Mouse (Mus musculus): ENCODE results near the gene Kif14.

The Kif14 gene

DNA sequence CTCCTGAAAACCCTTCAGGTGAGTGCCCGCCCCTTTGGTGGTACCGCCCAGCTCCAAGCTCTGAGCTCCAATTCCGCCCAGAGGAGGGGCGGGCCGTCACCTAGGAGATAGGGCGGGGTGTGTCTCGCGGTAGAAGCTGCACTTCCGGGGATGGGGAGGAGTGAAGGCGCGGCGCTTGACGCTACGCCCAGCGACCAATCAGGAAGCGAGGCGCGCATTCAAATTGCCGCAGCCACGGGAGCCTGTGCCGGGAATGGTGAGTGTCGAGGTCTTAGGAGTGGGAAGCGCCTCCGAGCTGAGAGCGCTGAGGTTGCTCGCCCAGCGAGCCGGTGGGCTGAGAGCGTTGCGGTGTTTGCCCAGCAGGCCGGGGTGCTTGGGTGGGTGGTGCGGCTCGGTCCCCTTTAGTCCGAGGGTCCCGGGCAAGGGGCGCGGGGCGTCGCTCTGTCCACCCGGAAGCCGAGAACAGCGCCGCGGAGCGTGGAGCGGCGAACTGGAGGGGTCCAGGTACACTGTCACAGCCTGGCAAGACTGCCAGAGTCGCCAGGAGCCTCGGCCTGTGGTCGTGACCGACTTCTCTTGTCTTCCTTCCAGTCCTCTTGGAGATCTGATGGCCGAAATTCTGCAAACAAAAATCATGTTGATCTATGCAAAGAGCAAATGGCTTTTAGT is at the start of gene Kif14:
TSS of gene Kif14 (plus strand) at position 201 of the 669 bp plus-strand sequence.
- DNase-seq: peak; percentile 96

- DNase-seq: no peak
Observed at GRCm38 (mm10) chr1:136418393-136418792, 47.8 kb upstream of the Kif14 start.

DNA sequence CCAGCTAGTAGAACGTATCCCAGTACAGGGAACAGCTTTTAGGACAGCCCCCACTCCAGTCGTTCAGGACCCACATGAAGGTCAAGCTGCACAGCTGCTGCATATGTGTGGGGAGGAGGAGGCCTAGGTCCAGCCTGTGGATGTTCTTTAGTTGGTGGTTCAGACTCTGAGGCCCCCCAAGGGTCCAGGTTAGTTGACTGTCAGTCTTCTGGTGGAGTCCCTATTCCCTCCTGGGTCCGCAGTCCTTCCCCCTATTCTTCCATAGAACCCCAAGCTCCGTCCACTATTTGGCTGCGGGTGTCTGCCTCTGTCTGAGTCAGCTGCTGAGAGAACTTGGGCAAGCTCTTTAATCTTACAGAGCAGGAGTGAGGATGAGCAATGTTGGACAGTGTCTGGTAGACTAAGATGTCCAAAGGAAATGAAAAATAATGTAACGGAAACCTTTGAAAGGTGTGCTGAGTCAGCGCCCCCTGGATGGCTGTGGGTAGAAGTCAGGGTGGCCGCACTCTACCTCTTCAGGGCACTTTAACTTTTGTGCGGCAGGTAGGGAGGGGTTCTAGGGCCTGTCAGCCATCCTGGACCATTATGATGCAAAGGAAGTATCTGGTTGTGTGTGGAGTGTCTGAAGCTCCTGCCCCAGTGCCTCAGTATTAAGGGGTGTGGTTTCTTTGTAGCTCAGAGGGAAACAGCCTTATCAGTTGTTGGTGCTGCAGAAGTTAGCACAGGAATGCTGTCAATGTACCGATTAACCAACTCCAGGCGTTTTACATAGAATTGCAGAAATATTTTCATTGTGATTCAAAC is 38.8 kb upstream of the Kif14 start:
- no peak for DNase-seq

GRCm38 (mm10) chr1:136428981-136429380 is 37.2 kb upstream of the Kif14 start:
- DNase-seq: no peak

DNA sequence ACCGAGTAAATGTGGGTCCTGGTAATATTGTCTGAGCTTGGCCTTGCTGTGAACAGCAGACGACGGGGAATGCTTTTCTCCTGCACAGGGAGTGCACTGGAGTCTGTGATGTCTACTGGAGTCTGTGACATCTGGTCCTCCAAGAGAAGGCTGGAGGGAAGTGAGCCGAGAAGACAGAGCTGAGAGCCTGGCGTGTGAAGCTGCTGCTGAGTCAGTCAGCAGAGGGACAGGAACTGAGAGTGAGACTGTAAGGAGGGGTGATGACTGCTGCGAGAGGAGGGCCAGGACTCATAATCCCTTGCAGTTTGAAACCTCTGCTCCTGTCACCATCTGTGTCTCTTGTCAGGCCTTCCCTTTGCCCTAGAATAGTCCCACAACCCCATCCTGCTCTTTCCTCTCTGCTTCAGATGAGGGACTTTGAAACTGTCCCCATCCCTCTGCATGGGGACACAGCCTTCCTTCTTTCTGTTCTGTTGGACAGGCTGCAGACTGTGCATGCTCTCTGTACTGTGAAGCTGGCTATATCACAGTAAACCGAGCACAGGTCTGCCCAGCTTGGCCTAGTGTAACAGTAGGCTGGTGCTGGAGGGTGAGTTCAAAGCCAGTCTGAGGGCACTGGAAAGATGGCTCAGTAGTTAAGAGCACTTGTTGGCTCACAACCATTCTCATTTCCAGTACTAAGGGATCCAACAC is 35.9 kb upstream of the Kif14 start:
- DNase-seq: no peak

DNA sequence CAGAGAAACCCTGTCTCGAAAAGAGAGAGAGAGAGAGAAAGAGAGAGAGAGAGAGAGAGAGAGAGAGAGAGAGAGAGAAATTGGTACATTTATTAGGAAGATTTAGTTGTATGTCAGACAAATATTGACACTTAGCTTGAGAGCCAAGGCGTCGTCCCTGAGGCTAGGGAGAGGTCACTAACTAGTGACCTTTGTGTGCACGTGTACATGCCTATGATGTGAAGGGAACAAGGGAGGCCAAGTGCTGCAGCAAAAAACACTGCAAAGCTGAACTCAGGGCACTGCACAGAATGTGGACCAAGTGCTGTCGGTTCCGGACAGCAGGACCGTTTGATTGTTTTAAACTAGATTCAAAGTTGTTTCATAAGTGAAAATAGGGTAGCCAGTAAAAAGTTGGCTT is 25.4 kb upstream of the Kif14 start:
- no peak for DNase-seq

- no peak for DNase-seq
Observed at GRCm38 (mm10) chr1:136442809-136443208, 23.3 kb upstream of the Kif14 start.

GRCm38 (mm10) chr1:136444555-136445255 is 21.4 kb upstream of the Kif14 start:
- no peak for DNase-seq

DNA sequence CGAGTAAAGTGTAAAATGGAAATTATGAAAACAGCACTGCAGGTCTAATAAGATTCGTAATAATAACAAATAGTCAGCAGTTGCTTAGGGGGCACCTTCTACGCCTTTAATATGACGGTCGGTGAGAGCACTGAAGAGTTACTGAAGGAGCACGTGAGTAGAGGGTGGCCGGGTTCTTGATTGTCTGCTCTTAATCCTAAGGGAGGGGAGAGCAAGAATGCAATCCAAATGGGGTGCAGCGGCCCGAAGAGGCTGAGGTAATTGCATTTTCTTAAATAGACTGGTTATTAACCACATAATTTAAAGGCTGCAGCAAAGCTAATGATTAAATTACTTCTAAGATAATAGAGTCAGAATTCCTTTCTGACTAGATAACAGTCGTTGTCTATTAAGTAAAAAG is 19.2 kb upstream of the Kif14 start:
- DNase-seq: no peak

DNA sequence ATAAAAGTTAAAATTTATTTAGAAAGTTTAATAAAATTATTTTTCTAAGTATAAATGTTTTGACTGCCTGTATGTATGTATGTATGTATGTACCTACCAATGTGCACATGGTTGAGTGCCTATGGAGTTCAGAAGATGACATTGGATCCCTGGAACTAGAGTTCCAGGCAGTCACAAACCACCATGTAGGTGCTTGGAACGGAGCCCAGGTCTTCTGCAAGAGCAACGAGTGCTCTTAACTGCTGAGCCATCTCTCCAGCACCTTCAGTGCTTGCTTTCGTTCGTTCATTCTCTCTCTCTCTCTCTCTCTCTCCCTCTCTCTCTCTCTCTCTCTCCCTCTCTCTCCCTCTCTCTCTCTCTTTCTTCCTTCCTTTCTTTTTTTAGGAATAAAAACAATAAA is 18.8 kb upstream of the Kif14 start:
- DNase-seq: no peak

DNA sequence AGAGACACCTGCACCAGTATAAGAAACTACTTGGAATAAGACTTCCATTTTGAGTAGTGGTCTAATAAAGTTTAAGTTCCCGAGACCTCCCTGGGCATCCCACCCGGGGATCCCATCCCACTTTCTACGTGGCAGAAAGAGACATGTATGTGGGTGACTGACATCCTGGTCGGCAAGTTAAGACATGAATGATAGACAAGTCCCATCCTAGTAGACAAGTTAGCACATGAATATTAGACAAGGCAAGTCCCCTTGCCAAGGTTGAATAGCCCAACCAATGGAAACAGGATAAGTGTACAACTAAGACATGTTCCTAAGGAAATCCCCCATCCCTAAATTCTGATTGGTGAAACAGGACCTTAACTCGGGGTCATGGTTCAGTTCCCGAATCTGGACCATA is 16.6 kb upstream of the Kif14 start:
- DNase-seq: no peak

DNA sequence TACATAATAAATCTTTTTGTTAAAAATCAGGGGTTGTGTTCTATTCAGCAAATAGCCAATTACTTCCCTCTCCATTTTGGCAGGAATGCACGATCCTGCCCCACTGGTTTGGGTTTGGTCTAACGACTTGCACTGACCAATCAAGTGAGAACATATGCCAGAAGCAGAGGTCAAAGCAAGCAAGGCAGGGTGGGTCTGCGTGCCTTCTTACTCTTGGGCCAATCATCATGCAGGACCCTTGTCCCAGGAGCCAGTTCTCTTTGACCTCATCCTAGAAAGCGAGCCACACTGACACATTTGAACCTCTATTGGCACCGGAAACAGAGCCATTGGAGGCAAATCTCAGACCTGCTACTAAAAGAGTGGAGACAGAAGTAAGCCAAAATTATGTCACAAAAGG is 15.9 kb upstream of the Kif14 start:
- DNase-seq: no peak

GRCm38 (mm10) chr1:136452421-136452820 is 13.7 kb upstream of the Kif14 start:
- DNase-seq: no peak

GRCm38 (mm10) chr1:136455756-136456585 is 10.2 kb upstream of the Kif14 start:
- no peak for DNase-seq

- DNase-seq: no peak
Observed at GRCm38 (mm10) chr1:136456741-136457140, 9.4 kb upstream of the Kif14 start.

GRCm38 (mm10) chr1:136457403-136457802 is 8.7 kb upstream of the Kif14 start:
- DNase-seq: no peak

DNA sequence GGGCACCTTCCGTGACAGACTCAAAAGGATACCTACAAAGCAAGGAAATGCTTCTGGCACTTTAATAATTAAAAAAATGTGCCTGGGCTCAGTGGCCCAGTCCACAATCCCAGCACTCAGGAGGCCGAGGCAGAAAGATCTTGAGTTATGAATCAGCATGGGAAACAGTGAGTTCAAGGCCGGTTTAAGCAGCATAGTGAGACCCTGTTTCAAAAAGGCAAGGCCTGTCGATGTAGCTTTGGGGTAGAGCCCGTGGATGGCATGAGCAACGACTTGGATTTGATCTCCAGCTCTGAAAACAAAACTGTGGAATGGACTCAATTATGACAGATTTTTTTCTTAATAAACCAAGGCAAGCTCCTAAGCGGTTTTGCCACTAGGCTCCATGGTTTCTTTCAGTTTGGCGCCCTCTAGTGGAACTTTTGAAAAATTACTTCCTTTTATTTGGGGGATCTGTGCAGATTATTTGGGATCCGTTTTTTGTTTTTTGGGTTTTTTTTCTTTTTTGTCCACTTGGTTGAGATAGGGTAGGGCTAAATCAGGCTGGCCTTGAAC is 7.4 kb upstream of the Kif14 start:
- DNase-seq: peak; percentile 18

DNA sequence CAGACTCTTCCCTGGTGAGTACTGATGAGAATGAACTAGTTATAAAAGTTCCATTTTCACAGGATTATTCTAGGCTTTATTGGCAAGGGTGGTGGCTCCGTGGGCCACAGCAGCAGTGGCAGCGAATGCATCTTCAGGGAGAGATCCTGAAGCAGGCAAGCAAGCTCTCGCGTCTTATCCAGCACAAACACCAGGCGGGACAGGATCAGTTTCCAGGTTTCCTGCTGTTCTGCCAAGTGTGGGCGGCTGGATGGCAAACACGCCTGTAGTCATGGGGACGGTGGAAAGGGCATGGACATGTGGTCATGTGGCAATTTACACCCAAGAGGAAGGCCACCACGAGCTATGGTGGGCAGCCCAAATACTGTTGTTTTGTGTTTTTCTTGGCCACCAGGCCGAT is 3.7 kb upstream of the Kif14 start:
- no peak for DNase-seq

DNA sequence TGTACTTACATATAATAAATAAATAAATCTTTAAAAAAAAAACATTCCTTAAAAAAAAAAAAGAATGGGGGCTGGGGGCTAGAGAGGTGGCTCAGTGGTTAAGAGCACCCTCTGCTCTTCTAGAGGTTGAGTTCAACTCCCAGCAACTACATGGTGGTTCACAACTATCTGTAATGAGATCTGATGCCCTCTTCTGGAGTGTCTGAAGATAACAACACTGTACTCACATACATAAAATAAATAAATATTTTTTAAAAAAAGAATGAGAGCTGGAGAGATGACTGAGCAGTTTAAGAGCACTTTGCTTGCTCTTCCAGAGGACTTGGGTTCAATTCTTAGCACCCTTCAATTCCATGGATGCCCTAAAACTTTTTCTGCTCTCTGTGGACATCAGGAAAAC is 975 bp upstream of the Kif14 start:
- DNase-seq: no peak

DNA sequence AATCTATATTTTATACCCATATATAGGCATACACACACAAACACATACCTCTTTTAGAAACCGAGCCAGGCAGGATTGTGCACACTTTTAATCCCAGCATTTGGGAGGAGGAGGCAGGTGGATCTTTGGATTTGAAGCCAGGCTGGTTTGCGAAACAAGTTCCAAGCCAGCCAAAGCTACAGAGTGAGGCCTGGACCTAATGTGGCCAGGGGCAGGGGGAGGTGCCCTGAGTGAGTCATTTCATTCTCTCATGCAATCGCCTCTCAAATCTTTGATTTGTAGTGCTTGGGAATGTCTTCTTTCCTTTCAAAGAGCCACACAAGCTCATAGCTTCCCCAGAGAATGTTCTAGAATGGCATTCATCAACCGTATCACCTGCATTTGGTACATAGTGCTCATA is 3.3 kb downstream of the Kif14 start:
- DNase-seq: no peak

- no peak for DNase-seq
Observed at GRCm38 (mm10) chr1:136470471-136470870, 4.3 kb downstream of the Kif14 start.

DNA sequence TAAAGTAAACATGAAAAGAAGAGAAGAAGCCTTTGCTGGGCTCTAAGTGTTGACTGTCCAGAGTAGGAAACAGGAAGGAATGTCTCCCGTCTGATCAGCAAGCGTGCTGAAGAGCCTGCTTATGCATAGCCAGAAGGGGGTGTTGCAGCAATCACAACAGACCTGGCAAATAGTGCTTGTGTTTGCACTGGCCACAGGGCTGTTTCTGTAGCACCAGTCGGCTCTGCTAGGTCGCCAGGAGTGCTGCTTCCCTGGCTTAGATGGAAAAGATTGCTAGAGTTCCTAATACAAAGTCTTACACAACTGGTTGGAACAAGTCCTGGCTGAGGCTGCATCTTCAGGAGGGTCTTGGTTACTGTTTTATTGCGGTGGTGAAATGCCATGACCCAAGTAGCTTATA is 25.5 kb downstream of the Kif14 start:
- DNase-seq: no peak
